Mouse (Mus musculus) liver, adult 2 months (tissue): ENCODE results near the gene Mrps23.
"Not testable (repeated sequence)": the region's sequence is repeated elsewhere in the genome, so short reads cannot be mapped to it uniquely, and the experiment has no call there.

Experiments
- CTCF ChIP-seq: fragments of 200-500 bp; IDR thresholded peaks from 2 replicates; pipeline ENCODE4 v1.5.1; 2011; ENCODE audit warnings: low read depth, low read length, control low read depth
- POLR2A ChIP-seq: fragments of 200-500 bp; IDR thresholded peaks from 2 replicates; pipeline ENCODE4 v1.6.1; 2011; ENCODE audit warnings: low read length, control low read depth; ENCODE audit not compliant: insufficient read depth; ENCODE audit errors: extremely low read depth

GRCm38 (mm10) chr11:88195699-88196098 is 8.5 kb upstream of the Mrps23 start:
- TF ChIP-seq CTCF, POLR2A: not testable (repeated sequence)
